Mouse (Mus musculus): ENCODE measurements at regions not wholly inside any gene's neighbourhood (a gene's known extent, or its start where the extent isn't known, plus 50 kb on each side); places are given as distances from the start of the nearest gene placed in this dataset.

GRCm38 (mm10) chr14:24961721-24962120, 474.8 kb downstream of the Rps24 start:
- no peak overlapping the region for H3K4me3 ChIP-seq (ENCODE audit: low read depth, low read length)
- no peaks in the 10 kb centered on the region for H3K9me3 ChIP-seq (replicated peaks; ENCODE audit: control insufficient read depth, insufficient read depth, low read length, poor library complexity, severe bottlenecking)
- no peaks in the 10 kb centered on the region for H3K4me1 ChIP-seq (ENCODE audit: control insufficient read depth, insufficient read depth, low read length)
- H3K36me3 ChIP-seq (ENCODE audit: control insufficient read depth, insufficient read depth, low read length, poor library complexity, severe bottlenecking) = no peaks in the 10 kb centered on the region
- TF ChIP-seq EP300 (IDR thresholded peaks at IDR 0.05; ENCODE audit: insufficient read depth, low read depth, low read length) = no peak
- no peak for TF ChIP-seq POLR2A (IDR thresholded peaks at IDR 0.05; ENCODE audit: insufficient read depth, low read length)
- TF ChIP-seq CTCF (IDR thresholded peaks at IDR 0.05; ENCODE audit: low read depth, low read length) = no peak
- no peak overlapping the region for H3K9ac ChIP-seq (ENCODE audit: low read depth, poor library complexity, severe bottlenecking)
- H3K27ac ChIP-seq (ENCODE audit: insufficient read depth, low read length) = no peak overlapping the region
- no peaks in the 10 kb centered on the region for H3K27me3 ChIP-seq (ENCODE audit: control insufficient read depth, insufficient read depth, low read length, poor library complexity, severe bottlenecking)

GRCm38 (mm10) chr14:24969584-24969983, 482.7 kb downstream of the Rps24 start:
- Histone ChIP-seq H3K4me1 (ENCODE audit: control insufficient read depth, insufficient read depth, low read length) (no peaks in the 10 kb centered on the region), H3K36me3 (ENCODE audit: control insufficient read depth, insufficient read depth, low read length, poor library complexity, severe bottlenecking) (no peaks in the 10 kb centered on the region), H3K27me3 (ENCODE audit: control insufficient read depth, insufficient read depth, low read length, poor library complexity, severe bottlenecking) (no peaks in the 10 kb centered on the region), H3K9me3 (replicated peaks; ENCODE audit: control insufficient read depth, insufficient read depth, low read length, poor library complexity, severe bottlenecking) (no peaks in the 10 kb centered on the region), H3K9ac (ENCODE audit: low read depth, poor library complexity, severe bottlenecking) (no peak overlapping the region), H3K27ac (ENCODE audit: insufficient read depth, low read length) (no peak overlapping the region), H3K4me3 (ENCODE audit: low read depth, low read length) (no peak overlapping the region)
- no peak for TF ChIP-seq CTCF (IDR thresholded peaks at IDR 0.05; ENCODE audit: low read depth, low read length)
- TF ChIP-seq EP300 (IDR thresholded peaks at IDR 0.05; ENCODE audit: insufficient read depth, low read depth, low read length) = no peak

GRCm38 (mm10) chr14:24972357-24972756, 485.4 kb downstream of the Rps24 start:
- no peaks in the 10 kb centered on the region for H3K9me3 ChIP-seq (replicated peaks; ENCODE audit: control insufficient read depth, insufficient read depth, low read length, poor library complexity, severe bottlenecking)
- no peak overlapping the region for H3K9ac ChIP-seq (ENCODE audit: low read depth, poor library complexity, severe bottlenecking)
- no peaks in the 10 kb centered on the region for H3K27me3 ChIP-seq (ENCODE audit: control insufficient read depth, insufficient read depth, low read length, poor library complexity, severe bottlenecking)
- no peaks in the 10 kb centered on the region for H3K4me1 ChIP-seq (ENCODE audit: control insufficient read depth, insufficient read depth, low read length)
- no peak for TF ChIP-seq CTCF (IDR thresholded peaks at IDR 0.05; ENCODE audit: low read depth, low read length)
- no peak for TF ChIP-seq POLR2A (IDR thresholded peaks at IDR 0.05; ENCODE audit: insufficient read depth, low read length)
- no peak for TF ChIP-seq EP300 (IDR thresholded peaks at IDR 0.05; ENCODE audit: insufficient read depth, low read depth, low read length)
- no peaks in the 10 kb centered on the region for H3K36me3 ChIP-seq (ENCODE audit: control insufficient read depth, insufficient read depth, low read length, poor library complexity, severe bottlenecking)
- no peak overlapping the region for H3K4me3 ChIP-seq (ENCODE audit: low read depth, low read length)
- H3K27ac ChIP-seq (ENCODE audit: insufficient read depth, low read length) = no peak overlapping the region

GRCm38 (mm10) chr14:24973039-24973438, 485.9 kb upstream of the Zmiz1 start:
- no peaks in the 10 kb centered on the region for H3K27me3 ChIP-seq (ENCODE audit: control insufficient read depth, insufficient read depth, low read length, poor library complexity, severe bottlenecking)
- no peak overlapping the region for H3K9ac ChIP-seq (ENCODE audit: low read depth, poor library complexity, severe bottlenecking)
- H3K4me1 ChIP-seq (ENCODE audit: control insufficient read depth, insufficient read depth, low read length) = no peaks in the 10 kb centered on the region
- H3K9me3 ChIP-seq (replicated peaks; ENCODE audit: control insufficient read depth, insufficient read depth, low read length, poor library complexity, severe bottlenecking) = no peaks in the 10 kb centered on the region
- no peak overlapping the region for H3K27ac ChIP-seq (ENCODE audit: insufficient read depth, low read length)
- H3K4me3 ChIP-seq (ENCODE audit: low read depth, low read length) = no peak overlapping the region
- H3K36me3 ChIP-seq (ENCODE audit: control insufficient read depth, insufficient read depth, low read length, poor library complexity, severe bottlenecking) = no peaks in the 10 kb centered on the region
- TF ChIP-seq POLR2A (IDR thresholded peaks at IDR 0.05; ENCODE audit: insufficient read depth, low read length) (no peak), EP300 (IDR thresholded peaks at IDR 0.05; ENCODE audit: insufficient read depth, low read depth, low read length) (no peak), CTCF (IDR thresholded peaks at IDR 0.05; ENCODE audit: low read depth, low read length) (no peak)

- no peak for TF ChIP-seq CTCF (IDR thresholded peaks at IDR 0.05; ENCODE audit: low read depth, low read length)
- TF ChIP-seq POLR2A (IDR thresholded peaks at IDR 0.05; ENCODE audit: insufficient read depth, low read length) = no peak
- no peak for TF ChIP-seq EP300 (IDR thresholded peaks at IDR 0.05; ENCODE audit: insufficient read depth, low read depth, low read length)
- no peak overlapping the region for H3K27ac ChIP-seq (ENCODE audit: insufficient read depth, low read length)
Observed at GRCm38 (mm10) chr14:24973591-24973990, 485.4 kb upstream of the Zmiz1 start.

GRCm38 (mm10) chr14:24982489-24982888, 476.5 kb upstream of the Zmiz1 start:
- Histone ChIP-seq H3K9me3 (replicated peaks; ENCODE audit: control insufficient read depth, insufficient read depth, low read length, poor library complexity, severe bottlenecking) (no peaks in the 10 kb centered on the region), H3K4me3 (ENCODE audit: low read depth, low read length) (no peak overlapping the region), H3K27ac (ENCODE audit: insufficient read depth, low read length) (no peak overlapping the region), H3K27me3 (ENCODE audit: control insufficient read depth, insufficient read depth, low read length, poor library complexity, severe bottlenecking) (no peaks in the 10 kb centered on the region), H3K9ac (ENCODE audit: low read depth, poor library complexity, severe bottlenecking) (no peak overlapping the region), H3K4me1 (ENCODE audit: control insufficient read depth, insufficient read depth, low read length) (no peaks in the 10 kb centered on the region), H3K36me3 (ENCODE audit: control insufficient read depth, insufficient read depth, low read length, poor library complexity, severe bottlenecking) (no peaks in the 10 kb centered on the region)
- TF ChIP-seq CTCF (IDR thresholded peaks at IDR 0.05; ENCODE audit: low read depth, low read length) = no peak
- TF ChIP-seq EP300 (IDR thresholded peaks at IDR 0.05; ENCODE audit: insufficient read depth, low read depth, low read length) = no peak
- no peak for TF ChIP-seq POLR2A (IDR thresholded peaks at IDR 0.05; ENCODE audit: insufficient read depth, low read length)

More at GRCm38 (mm10) chr14:24973591-24973990, 485.4 kb upstream of the Zmiz1 start:
- H3K36me3 ChIP-seq (ENCODE audit: control insufficient read depth, insufficient read depth, low read length, poor library complexity, severe bottlenecking) = no peaks in the 10 kb centered on the region
- no peak overlapping the region for H3K9ac ChIP-seq (ENCODE audit: low read depth, poor library complexity, severe bottlenecking)
- no peak overlapping the region for H3K4me3 ChIP-seq (ENCODE audit: low read depth, low read length)
- no peaks in the 10 kb centered on the region for H3K27me3 ChIP-seq (ENCODE audit: control insufficient read depth, insufficient read depth, low read length, poor library complexity, severe bottlenecking)
- H3K9me3 ChIP-seq (replicated peaks; ENCODE audit: control insufficient read depth, insufficient read depth, low read length, poor library complexity, severe bottlenecking) = no peaks in the 10 kb centered on the region
- H3K4me1 ChIP-seq (ENCODE audit: control insufficient read depth, insufficient read depth, low read length) = no peaks in the 10 kb centered on the region
